Mouse (Mus musculus): ENCODE measurements around the gene Gpr108.

Gpr108 gene

DNA sequence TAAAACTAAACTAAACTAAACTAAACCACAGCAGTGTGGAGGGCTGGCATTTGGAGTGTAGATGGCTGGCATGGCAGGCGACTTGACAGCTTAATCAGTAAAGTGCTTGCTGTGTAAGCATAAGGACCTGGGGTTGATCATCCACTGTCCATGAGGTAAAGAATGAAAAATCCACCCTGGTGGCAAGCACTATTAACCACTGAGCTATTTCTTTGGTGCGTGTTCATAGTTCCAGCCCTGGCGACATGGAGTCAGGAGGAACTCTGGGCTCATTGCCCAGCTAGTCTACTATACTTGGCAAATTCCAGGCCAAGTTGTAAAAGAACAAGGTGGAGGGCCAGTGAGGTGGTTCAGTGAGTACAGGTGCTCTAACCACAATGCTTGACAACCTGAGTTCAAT lies 40.3 kb downstream of the Gpr108 start:
- no peak for DNase-seq (ENCODE audit: low spot score in 2 of 2)

DNA sequence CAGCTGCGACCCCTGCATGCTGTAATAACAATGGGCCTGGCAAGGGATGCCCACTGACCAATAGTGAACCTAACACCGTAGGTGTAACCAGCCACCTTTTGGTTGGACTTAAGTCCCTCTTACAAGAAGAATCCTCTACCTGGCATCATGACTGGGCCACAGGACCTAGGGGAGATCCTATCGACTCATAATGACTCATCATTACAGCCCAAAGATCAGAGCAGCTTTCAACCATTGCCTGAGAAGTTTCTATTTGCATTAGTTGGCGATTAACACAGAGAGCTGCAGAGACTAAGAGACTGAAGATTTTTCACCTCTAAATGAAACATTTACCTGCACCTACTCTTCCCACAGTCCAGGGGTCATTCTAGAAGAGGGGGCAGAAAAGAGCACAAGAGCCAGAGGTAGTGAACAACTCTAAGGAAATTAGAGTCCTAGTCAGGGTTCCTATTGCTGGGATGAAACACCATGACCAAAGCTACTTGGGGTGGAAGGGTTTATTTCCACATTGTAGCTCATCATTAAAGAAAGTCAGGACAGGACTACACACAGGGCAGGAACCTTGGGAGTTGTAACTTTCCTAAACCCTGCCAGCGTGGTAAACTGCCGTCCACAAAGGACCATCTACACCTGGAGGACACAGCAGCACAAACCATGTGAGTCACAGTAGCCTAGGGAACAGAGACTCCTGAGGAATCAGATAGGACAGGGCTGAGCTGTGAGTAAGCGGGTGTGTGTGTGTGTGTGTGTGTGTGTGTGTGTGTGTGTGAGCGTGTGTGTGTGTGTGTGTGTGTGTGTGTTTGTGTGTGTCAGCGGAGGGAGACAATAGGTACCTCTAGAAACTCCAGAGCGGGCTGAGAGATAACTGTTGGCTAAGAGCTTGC lies 46.2 kb downstream of the Gpr108 start:
- DNase-seq (ENCODE audit: low spot score in 2 of 2): no peak

DNA sequence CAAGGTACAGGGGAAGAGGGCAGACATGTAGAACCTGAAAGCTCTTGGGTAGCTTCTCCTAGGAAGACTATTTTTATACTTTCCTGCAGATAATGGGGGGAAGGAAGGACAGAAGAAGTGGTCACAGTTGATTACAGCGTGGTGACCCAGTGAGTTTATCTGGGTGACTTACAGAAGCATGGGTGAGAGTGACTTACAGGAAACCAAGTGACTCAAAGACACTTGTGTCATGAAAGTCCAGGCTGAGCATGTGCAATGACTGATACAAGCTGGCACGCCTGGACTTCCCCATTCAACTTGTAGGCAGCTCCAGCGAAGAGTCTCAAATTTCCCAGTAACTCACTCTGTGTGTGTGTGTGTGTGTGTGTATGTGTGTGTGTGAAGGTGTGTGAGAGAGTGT lies 50.0 kb downstream of the Gpr108 start:
- DNase-seq (ENCODE audit: low spot score in 2 of 2): no peak

DNA sequence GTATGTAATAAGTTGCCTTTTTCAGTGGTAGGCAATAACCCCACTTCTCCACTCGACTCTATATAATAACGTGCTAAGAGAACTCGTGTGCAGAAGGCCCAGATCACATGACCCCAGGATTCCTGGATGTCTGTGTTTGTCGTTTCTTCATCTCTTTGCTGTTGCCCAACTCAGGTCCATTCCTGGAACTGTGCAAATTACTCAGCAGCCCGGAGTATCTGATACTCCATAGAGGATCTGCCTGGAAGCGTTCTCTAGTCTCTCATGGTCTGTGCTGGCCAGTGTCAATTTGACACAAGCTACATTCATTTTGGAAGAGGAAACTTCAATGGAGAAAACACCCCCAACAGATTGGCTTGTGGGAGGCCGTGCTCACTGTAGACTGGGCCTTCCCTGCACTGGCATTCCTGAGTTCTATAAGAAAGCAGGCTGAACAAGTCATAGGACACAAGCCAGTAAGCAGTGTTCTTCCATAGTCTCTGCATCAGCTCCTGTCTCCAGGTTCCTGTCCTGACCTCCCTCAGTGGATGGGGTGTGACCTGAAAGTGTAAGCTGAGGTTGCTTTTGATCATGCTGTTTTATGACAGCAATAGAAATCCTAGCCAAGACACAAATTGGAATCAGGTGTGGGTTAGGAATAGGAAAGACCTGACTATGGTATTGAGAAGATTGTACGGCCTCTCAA lies 52.8 kb downstream of the Gpr108 start:
- no peak for DNase-seq (ENCODE audit: low spot score in 2 of 2)

- DNase-seq (ENCODE audit: low spot score in 2 of 2): no peak
These were observed 53.5 kb downstream of the Gpr108 start for GRCm38 (mm10) chr17:57194771-57195170.

DNA sequence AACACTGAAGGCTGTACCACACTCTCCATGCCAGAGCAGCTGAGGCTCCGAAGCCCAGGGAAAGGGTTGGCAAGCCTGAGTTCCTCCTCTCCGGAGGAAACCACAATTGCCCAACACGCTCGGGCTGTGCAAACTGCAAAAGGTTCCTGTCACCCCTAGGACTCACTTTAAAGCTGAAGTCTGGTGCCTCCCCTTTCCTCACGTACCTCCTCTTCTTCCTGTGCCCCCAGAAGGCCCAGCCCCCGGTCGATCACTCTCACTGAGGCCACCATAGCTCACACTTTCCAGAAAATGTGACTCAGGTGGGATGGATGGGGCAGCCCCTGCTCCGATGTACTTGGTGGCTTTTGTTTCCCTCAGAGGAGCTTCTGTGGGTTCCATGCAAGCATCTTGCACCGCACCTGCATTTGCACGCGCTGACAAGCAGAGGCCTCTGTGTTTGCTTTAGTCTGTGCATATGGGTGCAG lies 54.2 kb downstream of the Gpr108 start, which contains the start of gene Tnfsf14:
TSS of gene Tnfsf14 (minus strand) at position 137 of the 467 bp plus-strand sequence.
- no peak for DNase-seq (ENCODE audit: low spot score in 2 of 2)

DNA sequence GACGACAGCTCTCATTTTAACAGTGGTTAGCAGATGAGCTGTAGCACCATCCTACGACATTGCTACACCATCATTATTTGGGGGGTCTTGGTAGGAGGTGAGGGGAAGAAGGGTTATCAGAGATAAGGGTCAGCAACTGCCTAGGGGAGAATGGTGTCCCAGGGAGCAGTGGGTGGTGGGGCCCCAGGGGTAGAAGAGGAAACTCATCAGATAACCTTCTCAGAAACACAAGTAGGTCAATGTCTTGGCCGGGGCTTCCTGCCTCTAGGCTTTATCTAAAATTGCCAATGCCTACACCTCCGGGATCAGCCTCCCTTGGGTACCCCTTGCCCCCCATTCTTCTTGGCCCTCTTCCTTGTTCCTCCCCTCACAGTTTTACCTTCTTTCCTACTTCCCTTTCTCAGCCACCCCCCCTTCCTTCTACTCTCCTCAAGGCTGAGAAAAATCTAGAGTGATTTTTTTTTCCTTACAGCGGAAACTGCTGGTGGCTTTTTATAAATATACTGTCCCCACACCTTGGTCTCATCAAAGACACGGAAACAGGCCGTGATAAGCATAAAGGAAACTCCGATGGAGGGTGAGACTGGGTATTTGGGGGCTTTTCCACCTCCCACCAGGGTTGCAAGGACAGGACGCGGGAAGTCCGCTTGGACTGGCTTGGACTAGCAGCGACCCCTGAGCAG lies 59.6 kb downstream of the Gpr108 start:
- no peak for DNase-seq (ENCODE audit: low spot score in 2 of 2)

DNA sequence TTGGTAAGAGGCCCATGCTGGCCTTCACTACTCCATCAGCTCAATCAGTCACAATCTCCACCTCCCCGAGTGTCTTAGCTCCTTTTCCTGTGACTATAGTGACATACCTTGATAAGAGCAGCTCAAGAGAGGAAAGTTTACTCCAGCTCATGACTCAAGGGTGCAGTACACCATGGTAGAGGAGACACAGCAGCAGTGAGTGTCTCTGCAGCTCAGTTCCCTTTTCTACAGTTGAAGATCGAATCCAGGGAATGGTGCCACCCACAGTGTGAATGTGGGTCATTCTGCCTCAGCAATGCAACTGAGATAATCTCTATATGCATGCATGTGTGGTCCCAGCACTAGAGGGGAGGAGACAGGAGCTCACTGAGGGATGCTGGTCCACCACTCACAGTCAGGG lies 62.6 kb downstream of the Gpr108 start:
- DNase-seq (ENCODE audit: low spot score in 2 of 2): no peak
